Mouse (Mus musculus): Measurements from ENCODE around the gene Rnf113a2. TPM values are rescaled to one million over a fixed set of nuclear protein-coding genes. Genes with fewer than 3 reads are reported as not detected.

Gene Rnf113a2
- total RNA-seq (2018; cell fraction: chromatin; rRNA removed) = 10 to 100 TPM in 10 of 26 experiments, 1 to 10 TPM in 16; 1.7 to 21.8 (median 6.9) TPM
- 10 to 100 TPM in 13 of 26 experiments, 1 to 10 TPM in 13; 2.8 to 13.9 (median 10.2) TPM for total RNA-seq (2018; cell fraction: cytosol; rRNA removed)
- 10 to 100 TPM in 13 of 26 experiments, 1 to 10 TPM in 13; 3.1 to 36.5 (median 10.9) TPM for total RNA-seq (2018; cell fraction: nucleus; rRNA removed)
- 12.8 to 14.4 TPM (median 13.1 TPM) in 3 replicates for polyA plus RNA-seq (2018)

DNA sequence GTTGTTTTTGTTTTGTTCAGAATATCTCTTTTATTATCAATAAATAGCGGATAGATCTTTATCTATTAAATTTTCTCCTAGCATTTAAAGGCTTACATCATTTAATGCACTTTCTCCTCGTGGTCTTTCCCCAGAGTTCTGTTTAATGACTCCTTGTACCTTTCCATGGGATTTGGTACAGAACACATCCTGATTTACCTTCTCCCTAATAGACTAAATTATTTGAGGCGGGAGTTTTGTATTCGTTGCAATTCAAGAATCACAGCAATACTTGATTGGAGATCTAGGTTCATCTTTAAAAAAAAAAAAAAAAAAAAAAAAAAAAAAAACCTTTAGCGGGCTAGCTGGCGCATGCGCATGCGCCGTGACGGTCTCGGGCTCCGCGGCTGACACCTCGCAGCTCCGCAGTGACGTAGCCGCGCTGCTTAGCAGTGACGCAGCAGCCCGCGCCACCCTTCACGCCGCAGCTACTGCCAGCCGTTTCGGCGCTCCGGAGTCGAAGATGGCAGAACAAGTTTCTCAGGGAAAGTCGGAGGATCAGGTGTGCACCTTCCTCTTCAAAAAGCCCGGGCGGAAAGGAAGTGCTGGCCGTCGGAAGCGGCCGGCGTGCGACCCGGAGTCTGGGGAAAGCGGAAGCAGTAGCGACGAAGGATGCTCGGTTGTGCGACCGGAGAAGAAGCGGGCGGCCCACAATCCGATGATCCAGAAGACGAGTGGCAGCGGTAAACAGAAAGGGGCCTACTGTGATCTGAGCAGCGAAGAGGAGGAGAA lies at the start of gene Rnf113a2:
TSS of gene Rnf113a2 (plus strand) at position 363 of the 771 bp plus-strand sequence.
- H3K79me2 ChIP-seq (ENCODE audit: inconsistent target) = peaks cover 4% of the 10 kb centered on the region; the same call in 1 of the 2 replicates
- H3K36me3 ChIP-seq (ENCODE audit: inconsistent target) = no peaks in the 10 kb centered on the region
- peak within 1 kb of the TSS; percentile 50 for H3K27ac ChIP-seq
- WGBS (ENCODE audit: missing documents) = 4% methylated on average over 50 of the region's 50 CpGs
- peak within 1 kb of the TSS; percentile 57 for H3K4me3 ChIP-seq (ENCODE audit: inconsistent target)

DNA sequence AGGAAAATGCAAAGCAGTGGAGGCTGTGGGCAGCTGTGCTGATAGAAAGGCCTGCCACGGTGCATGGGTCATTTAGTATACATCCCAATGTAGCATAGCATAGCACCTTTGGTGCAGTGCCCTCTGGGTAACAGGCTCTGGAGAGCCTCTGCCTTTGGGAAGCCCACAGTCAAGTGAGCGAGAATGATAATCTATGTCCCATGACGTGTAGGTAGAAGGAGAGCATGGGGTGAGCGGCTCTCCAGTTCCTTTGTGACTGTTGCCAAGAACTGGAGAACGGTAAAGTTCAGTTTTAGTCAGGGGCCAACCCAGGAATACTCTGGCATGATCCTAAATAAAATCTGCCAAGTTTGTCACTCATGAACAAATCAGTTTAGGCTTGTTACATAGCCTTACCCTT lies 45.3 kb upstream of the Rnf113a2 start:
- Histone ChIP-seq H3K4me3 (ENCODE audit: inconsistent target) (no peak overlapping the region), H3K36me3 (ENCODE audit: inconsistent target) (peaks cover 46% of the 10 kb centered on the region), H3K79me2 (ENCODE audit: inconsistent target) (no peaks in the 10 kb centered on the region), H3K27ac (no peak overlapping the region)
- 94% methylated on average over 5 of the region's 5 CpGs for WGBS (ENCODE audit: missing documents)

DNA sequence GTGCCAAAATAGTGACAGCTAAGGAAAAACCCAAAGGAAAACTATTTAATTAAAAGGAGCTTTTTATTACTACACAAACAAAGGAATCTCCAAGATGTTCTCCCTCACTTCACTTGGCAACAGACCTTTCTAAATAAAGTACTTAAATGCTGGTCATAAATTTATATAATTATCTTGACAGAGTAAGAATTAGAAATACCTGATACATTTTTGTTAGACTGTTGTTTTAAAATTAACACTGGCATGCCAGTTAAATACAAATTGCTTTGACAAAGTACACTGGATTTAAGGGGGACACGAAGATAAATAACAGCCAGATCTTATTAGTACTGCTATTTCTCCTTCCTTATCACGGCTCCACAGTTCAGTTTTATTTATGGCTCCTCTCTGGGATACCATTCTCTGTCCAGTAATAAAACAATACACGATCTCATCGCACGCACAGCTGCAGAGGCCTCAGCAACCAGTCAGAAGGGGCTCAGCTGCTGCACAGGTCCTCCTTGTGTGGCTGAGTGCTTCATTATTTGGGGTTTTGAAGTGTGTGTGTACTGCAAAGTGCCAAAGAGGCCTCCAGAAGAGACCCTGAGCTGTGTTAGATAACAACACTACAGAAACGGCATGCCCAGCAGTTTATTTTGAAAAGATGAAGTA lies 43.0 kb upstream of the Rnf113a2 start:
- Histone ChIP-seq H3K4me3 (ENCODE audit: inconsistent target) (no peak overlapping the region), H3K36me3 (ENCODE audit: inconsistent target) (peaks cover 35% of the 10 kb centered on the region), H3K27ac (no peak overlapping the region), H3K79me2 (ENCODE audit: inconsistent target) (no peaks in the 10 kb centered on the region)
- WGBS (ENCODE audit: missing documents) = 93% methylated on average over 6 of the region's 6 CpGs

DNA sequence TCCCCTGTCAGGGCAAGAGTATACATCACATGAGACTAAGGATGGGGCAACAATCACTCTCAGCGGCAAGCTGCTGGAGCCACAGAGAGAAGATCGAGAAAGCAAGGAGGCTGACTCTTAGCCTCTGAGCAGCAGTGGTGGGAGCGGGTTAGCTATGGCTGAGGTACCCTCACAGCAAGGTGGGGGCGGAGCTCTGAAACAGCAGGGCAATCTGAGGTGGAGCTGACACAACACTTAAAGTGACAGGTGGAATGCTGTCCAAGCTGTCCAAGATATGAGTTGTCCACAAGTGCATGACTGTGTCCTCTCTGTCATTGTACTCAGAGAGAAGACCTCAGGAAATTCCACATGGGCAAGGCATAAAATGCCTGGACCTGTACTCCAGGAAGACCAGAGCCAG lies 34.6 kb upstream of the Rnf113a2 start:
- Histone ChIP-seq H3K27ac (no peak overlapping the region), H3K36me3 (ENCODE audit: inconsistent target) (no peaks in the 10 kb centered on the region), H3K4me3 (ENCODE audit: inconsistent target) (no peak overlapping the region), H3K79me2 (ENCODE audit: inconsistent target) (no peaks in the 10 kb centered on the region)
- 95% methylated on average over 4 of the region's 4 CpGs for WGBS (ENCODE audit: missing documents)

DNA sequence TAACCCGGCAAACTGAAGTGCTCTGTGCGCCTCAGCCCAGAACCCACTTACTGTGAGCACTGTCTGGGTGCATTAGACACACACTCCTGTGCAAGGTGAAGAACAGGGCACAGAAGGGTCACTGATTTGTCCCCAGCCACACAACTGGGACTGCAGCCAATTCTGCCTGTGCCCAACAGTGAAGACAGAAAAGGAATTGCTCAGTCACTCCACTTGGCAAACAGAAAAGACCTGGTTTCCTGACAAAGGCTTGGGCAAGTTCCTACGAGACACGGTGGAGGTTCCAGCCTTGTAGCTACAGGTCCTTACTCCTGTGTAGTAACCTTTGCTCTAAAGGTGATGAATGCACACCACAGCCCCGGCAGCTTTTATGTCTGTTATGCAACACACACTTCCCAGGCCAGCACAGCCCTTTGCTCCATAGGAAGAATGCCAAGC lies 32.3 kb upstream of the Rnf113a2 start:
- Histone ChIP-seq H3K79me2 (ENCODE audit: inconsistent target) (no peaks in the 10 kb centered on the region), H3K36me3 (ENCODE audit: inconsistent target) (no peaks in the 10 kb centered on the region), H3K4me3 (ENCODE audit: inconsistent target) (no peak overlapping the region), H3K27ac (no peak overlapping the region)
- 22% methylated on average over 5 of the region's 5 CpGs for WGBS (ENCODE audit: missing documents)

DNA sequence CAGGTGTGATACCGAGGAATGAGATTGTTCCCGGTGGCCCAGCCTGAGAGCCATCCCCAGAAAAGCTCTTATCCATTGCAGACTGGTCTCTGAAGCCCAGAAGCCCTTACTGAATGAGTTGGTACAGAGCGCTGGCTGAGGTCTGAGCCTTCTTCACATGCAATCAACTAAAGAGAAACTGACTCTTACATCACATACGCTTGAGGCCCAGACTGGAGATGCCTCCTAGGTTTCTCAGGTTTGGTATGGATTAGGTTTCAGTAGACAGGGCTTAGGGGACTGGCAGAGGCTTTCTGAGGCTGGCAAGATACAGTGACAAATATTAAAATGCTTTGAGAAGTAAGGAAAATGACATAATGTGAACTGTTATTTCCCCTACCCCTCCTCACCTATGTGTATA lies 31.6 kb upstream of the Rnf113a2 start:
- Histone ChIP-seq H3K4me3 (ENCODE audit: inconsistent target) (no peak overlapping the region), H3K79me2 (ENCODE audit: inconsistent target) (no peaks in the 10 kb centered on the region)
- 98% methylated on average over 4 of the region's 4 CpGs for WGBS (ENCODE audit: missing documents)

DNA sequence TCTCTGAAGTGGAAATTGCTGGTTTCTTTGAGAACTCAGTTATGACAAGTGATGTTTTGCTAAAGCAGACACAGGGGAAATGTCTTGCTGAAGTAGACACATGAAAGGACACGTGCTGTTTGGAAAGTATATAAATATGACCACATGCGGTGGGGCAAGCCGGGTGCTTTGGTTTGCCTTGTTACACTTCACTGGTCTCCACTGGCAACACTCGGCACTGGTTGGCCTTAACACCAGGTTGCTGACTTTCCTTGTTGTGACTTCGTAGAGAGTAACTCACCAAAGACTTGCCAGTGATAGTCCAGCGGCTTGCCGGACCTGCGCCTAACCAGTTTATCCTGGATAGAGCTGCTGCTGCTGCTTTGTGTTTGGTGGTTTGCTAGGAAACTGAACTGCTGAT lies 28.9 kb upstream of the Rnf113a2 start:
- Histone ChIP-seq H3K27ac (no peak overlapping the region), H3K79me2 (ENCODE audit: inconsistent target) (no peaks in the 10 kb centered on the region), H3K4me3 (ENCODE audit: inconsistent target) (no peak overlapping the region), H3K36me3 (ENCODE audit: inconsistent target) (no peaks in the 10 kb centered on the region)
- WGBS (ENCODE audit: missing documents) = 95% methylated on average over 8 of the region's 8 CpGs

More for the DNA sequence above, 31.6 kb upstream of the Rnf113a2 start:
- Histone ChIP-seq H3K27ac (no peak overlapping the region), H3K36me3 (ENCODE audit: inconsistent target) (no peaks in the 10 kb centered on the region)

DNA sequence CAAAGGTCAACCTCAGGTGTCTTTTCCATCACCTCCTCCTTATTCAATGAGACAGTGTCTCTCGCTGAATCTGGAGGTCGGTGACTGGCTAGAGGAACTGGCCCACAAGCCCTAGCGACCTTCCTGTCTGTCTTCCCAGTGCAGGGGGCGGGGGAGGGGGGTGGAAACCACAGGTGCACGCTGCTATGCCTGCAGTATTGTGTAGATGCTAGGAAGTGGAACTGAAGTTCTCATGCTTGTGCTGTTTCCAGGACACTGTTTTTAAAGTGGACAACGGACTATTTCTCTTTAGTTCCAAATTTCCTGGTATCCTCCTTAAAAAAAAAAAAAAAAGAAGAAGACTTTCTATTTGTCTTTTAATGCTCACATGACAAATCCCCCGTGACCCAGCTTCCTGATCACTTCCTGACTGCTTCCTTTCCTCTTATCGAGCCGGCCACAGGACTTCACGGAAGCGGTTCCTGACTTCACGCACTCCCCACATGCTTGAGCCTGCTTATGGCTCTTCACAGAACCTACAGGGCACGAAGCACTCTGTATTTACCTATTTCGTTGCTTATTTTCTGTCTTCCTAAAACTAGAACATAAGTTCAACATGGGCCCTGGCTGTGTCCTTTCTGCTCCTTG lies 28.1 kb upstream of the Rnf113a2 start:
- H3K4me3 ChIP-seq (ENCODE audit: inconsistent target) = peak overlapping the region; percentile 7; the same call in 1 of the 2 replicates
- H3K36me3 ChIP-seq (ENCODE audit: inconsistent target) = no peaks in the 10 kb centered on the region
- H3K79me2 ChIP-seq (ENCODE audit: inconsistent target) = no peaks in the 10 kb centered on the region
- H3K27ac ChIP-seq = peak overlapping the region; percentile 19; the same call in 1 of the 2 replicates
- 23% methylated on average over 14 of the region's 14 CpGs for WGBS (ENCODE audit: missing documents)

DNA sequence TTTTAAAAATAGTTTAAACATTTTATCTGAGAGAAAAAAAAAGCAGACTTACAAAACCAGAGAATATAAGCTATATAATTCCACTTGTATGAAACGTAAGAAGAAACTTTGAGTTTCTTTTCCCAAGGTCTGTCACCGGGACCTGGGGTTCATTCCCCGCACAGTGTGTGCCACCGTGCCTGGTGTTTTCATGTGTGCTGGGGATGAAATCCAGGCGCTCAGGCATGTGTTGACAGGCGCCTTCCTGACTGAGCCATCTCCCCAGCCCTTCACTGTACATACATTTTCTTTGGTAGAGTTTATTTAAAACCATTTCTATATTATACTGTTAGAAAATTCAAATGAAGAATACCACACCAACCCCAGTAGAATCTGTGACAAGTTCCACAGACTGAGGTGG lies 26.7 kb upstream of the Rnf113a2 start:
- Histone ChIP-seq H3K27ac (no peak overlapping the region), H3K4me3 (ENCODE audit: inconsistent target) (no peak overlapping the region), H3K36me3 (ENCODE audit: inconsistent target) (no peaks in the 10 kb centered on the region), H3K79me2 (ENCODE audit: inconsistent target) (no peaks in the 10 kb centered on the region)
- 97% methylated on average over 6 of the region's 6 CpGs for WGBS (ENCODE audit: missing documents)

DNA sequence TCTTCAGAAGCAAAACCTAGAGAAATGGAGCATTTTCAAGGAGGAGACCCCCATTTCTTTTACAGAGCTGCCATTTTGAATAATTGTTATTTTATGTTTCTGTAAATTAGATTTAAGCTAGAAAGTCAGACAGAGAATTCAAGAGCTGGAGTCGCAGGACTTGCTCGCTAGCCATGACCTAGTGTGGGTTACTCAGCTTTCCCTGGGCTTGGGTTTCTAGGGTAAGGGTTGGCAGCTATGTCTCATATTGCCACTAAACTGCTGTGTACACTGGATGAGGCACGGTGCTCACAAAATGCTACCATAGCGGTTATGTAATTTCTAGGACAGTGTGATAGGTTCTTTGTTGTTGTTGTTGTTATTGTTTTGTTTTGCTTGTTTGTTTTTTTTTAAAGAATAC lies 24.3 kb upstream of the Rnf113a2 start:
- 98% methylated on average over 4 of the region's 4 CpGs for WGBS (ENCODE audit: missing documents)
- no peak overlapping the region for H3K27ac ChIP-seq
- H3K36me3 ChIP-seq (ENCODE audit: inconsistent target) = no peaks in the 10 kb centered on the region
- no peak overlapping the region for H3K4me3 ChIP-seq (ENCODE audit: inconsistent target)
- no peaks in the 10 kb centered on the region for H3K79me2 ChIP-seq (ENCODE audit: inconsistent target)

DNA sequence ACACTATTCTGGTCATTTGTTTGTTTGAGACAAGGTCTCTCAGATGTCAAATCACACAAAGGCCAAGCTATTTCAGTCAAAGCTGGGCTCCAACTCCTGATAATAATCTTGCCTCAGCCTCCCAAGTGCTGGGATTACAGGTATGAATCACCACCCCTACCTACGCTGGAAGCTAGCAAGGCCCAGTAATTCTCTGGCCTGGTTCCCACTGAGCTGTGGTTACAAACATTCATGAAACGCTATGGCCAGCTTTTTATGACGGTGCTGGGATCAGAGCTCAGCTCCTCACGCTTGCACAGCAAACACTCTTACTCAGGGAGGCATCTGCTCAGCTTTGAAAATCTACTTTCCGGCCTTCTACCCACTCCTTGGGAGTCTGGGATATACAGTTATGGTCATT lies 23.1 kb upstream of the Rnf113a2 start:
- Histone ChIP-seq H3K27ac (no peak overlapping the region), H3K36me3 (ENCODE audit: inconsistent target) (no peaks in the 10 kb centered on the region), H3K79me2 (ENCODE audit: inconsistent target) (no peaks in the 10 kb centered on the region), H3K4me3 (ENCODE audit: inconsistent target) (no peak overlapping the region)
- WGBS (ENCODE audit: missing documents) = 98% methylated on average over 5 of the region's 5 CpGs

DNA sequence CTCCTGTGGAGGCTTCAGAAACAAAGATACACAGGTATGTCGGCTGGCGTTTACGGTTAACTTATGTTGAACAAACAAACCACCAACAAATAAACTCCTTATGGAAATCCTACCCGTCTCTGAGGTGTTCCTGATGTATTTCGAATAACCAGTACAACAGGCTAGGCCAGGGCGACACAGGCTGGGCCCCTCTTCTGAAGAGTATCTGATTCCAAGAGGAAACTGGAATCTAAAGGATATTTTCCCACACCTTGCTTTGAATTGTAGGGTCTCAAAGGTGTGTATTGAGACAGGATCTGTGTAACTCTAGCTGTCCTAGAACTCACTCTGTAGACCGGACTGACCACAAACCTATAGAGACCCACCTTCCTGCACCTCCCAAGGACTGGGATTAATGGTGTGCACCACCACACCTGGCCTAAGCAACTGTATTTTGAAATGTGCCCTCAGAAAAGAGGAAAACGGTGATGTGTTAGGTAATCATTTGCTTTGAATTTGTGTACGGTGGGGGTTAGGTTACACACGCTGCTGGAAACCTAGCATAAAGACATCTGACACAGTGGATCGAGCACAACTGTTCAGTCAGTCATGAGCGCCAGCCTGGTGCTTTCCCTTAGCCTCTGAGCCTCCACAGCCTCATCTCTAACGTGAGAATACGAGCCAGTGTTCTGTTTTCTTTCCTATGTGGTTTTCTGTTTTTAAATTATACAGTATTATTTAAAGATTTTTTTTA lies 19.9 kb upstream of the Rnf113a2 start:
- no peak overlapping the region for H3K4me3 ChIP-seq (ENCODE audit: inconsistent target)
- 88% methylated on average over 14 of the region's 14 CpGs for WGBS (ENCODE audit: missing documents)
- no peaks in the 10 kb centered on the region for H3K79me2 ChIP-seq (ENCODE audit: inconsistent target)
- H3K27ac ChIP-seq = no peak overlapping the region
- H3K36me3 ChIP-seq (ENCODE audit: inconsistent target) = no peaks in the 10 kb centered on the region

DNA sequence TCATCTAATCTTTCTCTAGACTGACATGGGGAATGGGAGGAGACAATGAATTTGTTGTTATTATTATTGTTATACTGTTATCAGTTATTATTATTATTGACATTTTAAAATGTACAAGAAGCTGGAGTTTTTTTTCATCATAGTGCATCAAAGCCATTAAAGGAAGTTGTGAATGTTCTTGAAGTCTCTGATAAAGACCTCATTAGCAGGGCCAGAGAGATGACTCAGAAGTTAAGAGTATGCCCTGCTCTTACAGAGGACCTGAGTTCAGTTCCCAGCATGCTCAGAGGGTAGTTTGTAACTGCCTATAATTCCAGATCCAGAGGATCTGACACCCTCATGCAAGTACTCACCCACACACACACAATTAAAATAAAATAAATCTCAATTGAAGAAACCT lies 19.3 kb upstream of the Rnf113a2 start:
- Histone ChIP-seq H3K79me2 (ENCODE audit: inconsistent target) (no peaks in the 10 kb centered on the region), H3K27ac (no peak overlapping the region), H3K36me3 (ENCODE audit: inconsistent target) (no peaks in the 10 kb centered on the region), H3K4me3 (ENCODE audit: inconsistent target) (no peak overlapping the region)

DNA sequence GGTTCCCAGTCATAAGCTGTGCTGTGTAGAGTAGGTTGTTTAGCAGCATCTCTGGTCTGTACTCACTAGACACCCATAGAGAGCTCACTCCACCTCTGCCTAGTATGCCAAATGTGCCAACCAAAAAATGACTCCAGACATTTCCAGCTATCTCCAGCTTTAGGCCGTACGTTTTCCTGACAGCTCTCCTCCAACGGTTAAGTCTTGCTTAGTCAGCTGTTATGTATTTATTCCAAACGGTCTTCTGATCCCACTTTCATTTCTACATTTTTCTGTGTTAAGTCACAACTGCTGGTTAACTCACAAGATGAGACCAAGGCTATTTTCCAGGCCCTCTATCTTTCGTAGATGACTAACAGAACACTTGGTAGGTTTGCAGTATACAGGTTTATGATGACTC lies 18.4 kb upstream of the Rnf113a2 start:
- no peak overlapping the region for H3K4me3 ChIP-seq (ENCODE audit: inconsistent target)
- no peak overlapping the region for H3K27ac ChIP-seq
- 66% methylated on average over 5 of the region's 5 CpGs for WGBS (ENCODE audit: missing documents)
- no peaks in the 10 kb centered on the region for H3K36me3 ChIP-seq (ENCODE audit: inconsistent target)
- no peaks in the 10 kb centered on the region for H3K79me2 ChIP-seq (ENCODE audit: inconsistent target)

Data from macrophage (primary cell).